Mouse (Mus musculus): ENCODE measurements around the gene Rybp. TPM values are rescaled to one million over a fixed set of nuclear protein-coding genes. Genes with fewer than 3 reads are reported as not detected.

Gene Rybp
- polyA plus RNA-seq, 1 experiment from 2014 or later, result 12.7 TPM

- DNase-seq (ENCODE audit: low spot score), result no peak
- 89% methylated on average over 5 of the region's 5 CpGs for WGBS
- Histone ChIP-seq H3K4me1 (replicated peaks; ENCODE audit: control insufficient read depth, insufficient read depth) (no peaks in the 10 kb centered on the region), H3K9ac (ENCODE audit: low read length) (no peak overlapping the region), H3K27ac (replicated peaks) (no peak overlapping the region), H3K36me3 (ENCODE audit: control insufficient read depth, insufficient read depth, low read length) (no peaks in the 10 kb centered on the region), H3K9me3 (ENCODE audit: control insufficient read depth, low read length) (no peaks in the 10 kb centered on the region), H3K4me3 (ENCODE audit: low read depth, low read length) (no peak overlapping the region), H3K27me3 (ENCODE audit: control insufficient read depth, insufficient read depth, low read length) (no peaks in the 10 kb centered on the region), H3K4me2 (replicated peaks; ENCODE audit: low read depth) (no peak overlapping the region)
- ATAC-seq (ENCODE audit: low FRiP score, low TSS enrichment), result no peak
- TF ChIP-seq CTCF (IDR thresholded peaks at IDR 0.05; ENCODE audit: low read depth) (no peak), EP300 (optimal IDR thresholded peaks at IDR 0.05) (no peak)
These were observed 34.9 kb upstream of the Rybp start for GRCm38 (mm10) chr6:100322145-100322544.

DNA sequence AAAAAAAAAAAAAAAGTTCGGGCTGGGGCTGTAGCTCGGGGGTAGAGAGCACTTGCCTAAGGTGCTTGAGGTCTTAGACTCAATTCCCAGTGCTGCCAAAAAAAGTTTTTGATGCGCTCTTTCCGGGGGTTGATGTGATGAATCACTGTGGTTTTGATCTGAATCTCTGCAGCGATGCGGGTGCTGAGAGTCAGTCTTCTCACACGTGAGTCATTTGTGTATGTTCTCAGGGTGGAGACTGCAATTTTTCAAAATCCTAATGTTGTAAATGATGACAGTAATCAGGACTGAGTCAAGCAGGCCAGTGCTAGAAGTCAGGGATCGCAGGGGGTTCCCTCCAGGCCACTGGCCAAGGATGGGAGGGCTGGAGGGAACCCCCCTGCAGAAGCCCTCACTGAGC, 26.9 kb upstream of the Rybp start:
- no peaks in the 10 kb centered on the region for H3K9me3 ChIP-seq (ENCODE audit: control insufficient read depth, low read length)
- no peaks in the 10 kb centered on the region for H3K27me3 ChIP-seq (ENCODE audit: control insufficient read depth, insufficient read depth, low read length)
- DNase-seq (ENCODE audit: low spot score), result no peak
- WGBS, result 27% methylated on average over 8 of the region's 8 CpGs
- H3K36me3 ChIP-seq (ENCODE audit: control insufficient read depth, insufficient read depth, low read length), result no peaks in the 10 kb centered on the region
- no peaks in the 10 kb centered on the region for H3K4me1 ChIP-seq (replicated peaks; ENCODE audit: control insufficient read depth, insufficient read depth)
- H3K4me3 ChIP-seq (ENCODE audit: low read depth, low read length), result no peak overlapping the region
- H3K4me2 ChIP-seq (replicated peaks; ENCODE audit: low read depth), result no peak overlapping the region
- TF ChIP-seq EP300 (optimal IDR thresholded peaks at IDR 0.05) (no peak), CTCF (IDR thresholded peaks at IDR 0.05; ENCODE audit: low read depth) (no peak)
- H3K27ac ChIP-seq (replicated peaks), result no peak overlapping the region
- ATAC-seq (ENCODE audit: low FRiP score, low TSS enrichment), result 0 out of 2 replicates have a peak, but pooled peaks have one; percentile 35
- H3K9ac ChIP-seq (ENCODE audit: low read length), result no peak overlapping the region

DNA sequence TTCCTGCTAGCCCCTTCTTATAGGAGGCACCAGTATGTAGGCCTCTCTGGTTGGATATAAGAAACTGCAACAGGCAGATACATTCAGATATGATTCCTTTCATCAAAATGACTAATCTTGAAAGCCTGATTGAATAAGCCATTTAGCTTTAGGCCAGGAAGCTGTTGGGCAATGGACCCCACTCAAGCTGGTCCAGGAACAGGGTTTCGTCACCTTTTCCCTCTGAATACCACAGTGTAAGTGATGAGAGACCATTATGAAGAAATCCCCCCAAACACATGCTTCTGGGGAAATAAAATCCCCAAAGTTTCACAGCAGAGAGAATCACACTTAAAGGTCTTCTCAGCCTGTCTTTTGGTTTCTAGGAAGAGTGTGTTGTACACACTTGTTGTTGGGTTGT, 23.9 kb upstream of the Rybp start:
- TF ChIP-seq EP300 (optimal IDR thresholded peaks at IDR 0.05), result no peak
- no peak for TF ChIP-seq CTCF (IDR thresholded peaks at IDR 0.05; ENCODE audit: low read depth)
- DNase-seq (ENCODE audit: low spot score), result no peak
- no peaks in the 10 kb centered on the region for H3K27me3 ChIP-seq (ENCODE audit: control insufficient read depth, insufficient read depth, low read length)
- no peak for ATAC-seq (ENCODE audit: low FRiP score, low TSS enrichment)
- no peak overlapping the region for H3K4me3 ChIP-seq (ENCODE audit: low read depth, low read length)
- no peaks in the 10 kb centered on the region for H3K36me3 ChIP-seq (ENCODE audit: control insufficient read depth, insufficient read depth, low read length)
- no peak overlapping the region for H3K9ac ChIP-seq (ENCODE audit: low read length)
- no peak overlapping the region for H3K4me2 ChIP-seq (replicated peaks; ENCODE audit: low read depth)
- no peaks in the 10 kb centered on the region for H3K9me3 ChIP-seq (ENCODE audit: control insufficient read depth, low read length)
- 88% methylated on average over 1 of the region's 1 CpGs for WGBS
- H3K4me1 ChIP-seq (replicated peaks; ENCODE audit: control insufficient read depth, insufficient read depth), result no peaks in the 10 kb centered on the region
- no peak overlapping the region for H3K27ac ChIP-seq (replicated peaks)

GRCm38 (mm10) chr6:100304831-100305230, 17.5 kb upstream of the Rybp start:
- no peak overlapping the region for H3K9ac ChIP-seq (ENCODE audit: low read length)
- no peaks in the 10 kb centered on the region for H3K36me3 ChIP-seq (ENCODE audit: control insufficient read depth, insufficient read depth, low read length)
- no peaks in the 10 kb centered on the region for H3K9me3 ChIP-seq (ENCODE audit: control insufficient read depth, low read length)
- H3K4me2 ChIP-seq (replicated peaks; ENCODE audit: low read depth), result no peak overlapping the region
- WGBS, result 77% methylated on average over 10 of the region's 10 CpGs
- H3K27me3 ChIP-seq (ENCODE audit: control insufficient read depth, insufficient read depth, low read length), result no peaks in the 10 kb centered on the region
- no peaks in the 10 kb centered on the region for H3K4me1 ChIP-seq (replicated peaks; ENCODE audit: control insufficient read depth, insufficient read depth)
- no peak overlapping the region for H3K27ac ChIP-seq (replicated peaks)
- DNase-seq (ENCODE audit: low spot score) (no peak), ATAC-seq (ENCODE audit: low FRiP score, low TSS enrichment) (no peak)
- TF ChIP-seq CTCF (IDR thresholded peaks at IDR 0.05; ENCODE audit: low read depth) (no peak), EP300 (optimal IDR thresholded peaks at IDR 0.05) (no peak)
- H3K4me3 ChIP-seq (ENCODE audit: low read depth, low read length), result no peak overlapping the region

GRCm38 (mm10) chr6:100301410-100302108, 14.3 kb upstream of the Rybp start:
- no peak overlapping the region for H3K9ac ChIP-seq (ENCODE audit: low read length)
- H3K27me3 ChIP-seq (ENCODE audit: control insufficient read depth, insufficient read depth, low read length), result no peaks in the 10 kb centered on the region
- ATAC-seq (ENCODE audit: low FRiP score, low TSS enrichment), result no peak
- no peaks in the 10 kb centered on the region for H3K4me1 ChIP-seq (replicated peaks; ENCODE audit: control insufficient read depth, insufficient read depth)
- H3K4me2 ChIP-seq (replicated peaks; ENCODE audit: low read depth), result no peak overlapping the region
- TF ChIP-seq EP300 (optimal IDR thresholded peaks at IDR 0.05) (no peak), CTCF (IDR thresholded peaks at IDR 0.05; ENCODE audit: low read depth) (no peak)
- H3K36me3 ChIP-seq (ENCODE audit: control insufficient read depth, insufficient read depth, low read length), result no peaks in the 10 kb centered on the region
- H3K9me3 ChIP-seq (ENCODE audit: control insufficient read depth, low read length), result no peaks in the 10 kb centered on the region
- H3K27ac ChIP-seq (replicated peaks), result no peak overlapping the region
- no peak overlapping the region for H3K4me3 ChIP-seq (ENCODE audit: low read depth, low read length)
- DNase-seq (ENCODE audit: low spot score), result no peak
- WGBS, result 61% methylated on average over 8 of the region's 8 CpGs

DNA sequence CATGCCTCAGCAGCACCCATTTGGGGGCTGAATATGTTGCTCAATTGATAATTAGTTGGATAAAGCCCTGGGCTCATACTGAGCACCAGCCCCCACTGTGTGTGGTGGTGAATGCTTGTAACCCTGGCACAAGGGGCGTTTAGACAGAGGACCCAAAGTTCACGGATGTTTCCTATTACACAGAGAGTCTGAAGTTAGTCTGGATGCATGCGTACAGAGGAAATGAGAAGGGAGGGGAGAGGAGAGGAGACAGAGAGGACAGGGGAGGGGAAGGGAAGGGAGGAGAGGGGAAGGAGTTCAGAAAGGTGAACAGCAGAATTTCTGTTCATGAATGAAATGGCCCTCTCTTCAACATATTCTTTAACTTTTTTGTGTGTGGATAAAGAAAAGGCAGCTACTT, 13.5 kb upstream of the Rybp start:
- ATAC-seq (ENCODE audit: low FRiP score, low TSS enrichment), result no peak
- H3K4me1 ChIP-seq (replicated peaks; ENCODE audit: control insufficient read depth, insufficient read depth), result no peaks in the 10 kb centered on the region
- H3K4me2 ChIP-seq (replicated peaks; ENCODE audit: low read depth), result no peak overlapping the region
- no peak overlapping the region for H3K4me3 ChIP-seq (ENCODE audit: low read depth, low read length)
- H3K36me3 ChIP-seq (ENCODE audit: control insufficient read depth, insufficient read depth, low read length), result no peaks in the 10 kb centered on the region
- no peak for DNase-seq (ENCODE audit: low spot score)
- no peaks in the 10 kb centered on the region for H3K9me3 ChIP-seq (ENCODE audit: control insufficient read depth, low read length)
- WGBS, result 29% methylated on average over 3 of the region's 3 CpGs
- no peak for TF ChIP-seq CTCF (IDR thresholded peaks at IDR 0.05; ENCODE audit: low read depth)
- TF ChIP-seq EP300 (optimal IDR thresholded peaks at IDR 0.05), result no peak
- H3K9ac ChIP-seq (ENCODE audit: low read length), result no peak overlapping the region
- no peaks in the 10 kb centered on the region for H3K27me3 ChIP-seq (ENCODE audit: control insufficient read depth, insufficient read depth, low read length)
- H3K27ac ChIP-seq (replicated peaks), result no peak overlapping the region
